Mouse (Mus musculus): ENCODE measurements around the gene Amot.

Amot gene

GRCm38 (mm10) chrX:145504717-145505415 lies at the start of gene Amot:
TSS of gene Amot (minus strand) at chrX:145505181.
- DNase-seq (ENCODE audit: low read depth, low spot score), result peak; percentile 86

GRCm38 (mm10) chrX:145545060-145545459 lies 40.1 kb upstream of the Amot start:
- no peak for DNase-seq (ENCODE audit: low read depth, low spot score)

- DNase-seq (ENCODE audit: low read depth, low spot score), result no peak
These were observed 38.9 kb upstream of the Amot start for GRCm38 (mm10) chrX:145543602-145544490.

GRCm38 (mm10) chrX:145541050-145541449 lies 36.1 kb upstream of the Amot start:
- no peak for DNase-seq (ENCODE audit: low read depth, low spot score)

GRCm38 (mm10) chrX:145540321-145540720 lies 35.3 kb upstream of the Amot start:
- DNase-seq (ENCODE audit: low read depth, low spot score), result no peak

- DNase-seq (ENCODE audit: low read depth, low spot score), result no peak
These were observed 24.6 kb upstream of the Amot start for GRCm38 (mm10) chrX:145529602-145530001.

- DNase-seq (ENCODE audit: low read depth, low spot score), result no peak
These were observed 11.5 kb upstream of the Amot start for GRCm38 (mm10) chrX:145516322-145517066.

- no peak for DNase-seq (ENCODE audit: low read depth, low spot score)
These were observed 10.6 kb upstream of the Amot start for GRCm38 (mm10) chrX:145515498-145516158.

- DNase-seq (ENCODE audit: low read depth, low spot score), result no peak
These were observed 5.7 kb upstream of the Amot start for GRCm38 (mm10) chrX:145510675-145511074.

GRCm38 (mm10) chrX:145505457-145506201 lies 648 bp upstream of the Amot start:
- peak; percentile 85 for DNase-seq (ENCODE audit: low read depth, low spot score)

GRCm38 (mm10) chrX:145501666-145502355 lies 3.2 kb downstream of the Amot start:
- DNase-seq (ENCODE audit: low read depth, low spot score), result no peak

- no peak for DNase-seq (ENCODE audit: low read depth, low spot score)
These were observed 5.9 kb downstream of the Amot start for GRCm38 (mm10) chrX:145499101-145499500.

- DNase-seq (ENCODE audit: low read depth, low spot score), result no peak
These were observed 6.3 kb downstream of the Amot start for GRCm38 (mm10) chrX:145498691-145499090.

- no peak for DNase-seq (ENCODE audit: low read depth, low spot score)
These were observed 7.5 kb downstream of the Amot start for GRCm38 (mm10) chrX:145497486-145497885.

GRCm38 (mm10) chrX:145495381-145495780 lies 9.6 kb downstream of the Amot start:
- DNase-seq (ENCODE audit: low read depth, low spot score), result no peak

- no peak for DNase-seq (ENCODE audit: low read depth, low spot score)
These were observed 14.2 kb downstream of the Amot start for GRCm38 (mm10) chrX:145490821-145491220.

- DNase-seq (ENCODE audit: low read depth, low spot score), result no peak
These were observed 14.6 kb downstream of the Amot start for GRCm38 (mm10) chrX:145490417-145490816.

- no peak for DNase-seq (ENCODE audit: low read depth, low spot score)
These were observed 15.0 kb downstream of the Amot start for GRCm38 (mm10) chrX:145489950-145490349.

GRCm38 (mm10) chrX:145485495-145485894 lies 19.5 kb downstream of the Amot start:
- DNase-seq (ENCODE audit: low read depth, low spot score), result no peak

- peak; percentile 60 for DNase-seq (ENCODE audit: low read depth, low spot score)
These were observed 21.4 kb downstream of the Amot start for GRCm38 (mm10) chrX:145483486-145484055.
